Mouse (Mus musculus) frontal cortex, adult 2 months (tissue): ENCODE measurements around the gene Slc35e3. TPM values are rescaled to one million over a fixed set of nuclear protein-coding genes. Genes with fewer than 3 reads are reported as not detected.
"Not testable (repeated sequence)": the region's sequence is repeated elsewhere in the genome, so short reads cannot be mapped to it uniquely, and the experiment has no call there.

ENCODE experiments used
- DNase-seq, 2 experiments: peaks; one replicate each; pipeline ENCODE4 v3.0.0; 2022; ENCODE audit warnings: low spot score in 1 of 2; ENCODE audit errors: extremely low spot score in 1 of 2
- polyA plus RNA-seq: library from polyadenylated mRNA; depleted of rRNA; stranded (reverse); fragments of >200 nt; gene quantifications from 2 replicates; pipeline ENCODE4 v1.2.3, GENCODE M21; 2012

Gene Slc35e3
- polyA plus RNA-seq, 1 experiment = 19.0 TPM

DNA sequence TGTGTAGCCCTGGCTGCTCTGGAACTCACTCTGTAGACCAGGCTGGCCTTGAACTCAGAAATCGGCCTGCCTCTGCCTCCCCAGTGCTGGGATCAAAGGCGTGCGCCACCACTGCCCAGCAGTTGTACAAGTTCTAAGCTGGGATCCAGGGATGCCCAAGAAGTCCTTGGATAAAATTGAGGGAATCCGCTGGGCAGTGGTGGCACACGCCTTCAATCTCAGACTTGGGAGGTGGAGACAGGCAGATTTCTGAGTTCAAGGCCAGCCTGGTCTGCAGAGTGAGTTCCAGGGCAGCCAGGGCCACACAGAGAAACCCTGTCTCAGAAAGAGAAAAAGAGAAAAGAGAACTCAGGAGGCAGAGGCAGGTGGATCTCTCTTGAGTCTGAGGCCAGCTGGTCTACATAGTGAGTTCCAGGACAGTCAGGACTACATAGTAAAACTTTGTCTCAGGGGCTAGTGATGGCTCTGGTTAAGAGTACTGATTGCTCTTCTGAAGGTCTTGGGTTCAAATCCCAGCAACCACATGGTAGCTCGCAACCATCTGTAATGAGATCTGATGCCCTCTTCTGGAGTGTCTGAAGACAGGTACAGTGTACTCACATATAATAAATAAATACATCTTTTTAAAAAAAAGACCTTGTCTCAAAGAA lies 41.7 kb downstream of the Slc35e3 start:
- not testable (repeated sequence) for DNase-seq

DNA sequence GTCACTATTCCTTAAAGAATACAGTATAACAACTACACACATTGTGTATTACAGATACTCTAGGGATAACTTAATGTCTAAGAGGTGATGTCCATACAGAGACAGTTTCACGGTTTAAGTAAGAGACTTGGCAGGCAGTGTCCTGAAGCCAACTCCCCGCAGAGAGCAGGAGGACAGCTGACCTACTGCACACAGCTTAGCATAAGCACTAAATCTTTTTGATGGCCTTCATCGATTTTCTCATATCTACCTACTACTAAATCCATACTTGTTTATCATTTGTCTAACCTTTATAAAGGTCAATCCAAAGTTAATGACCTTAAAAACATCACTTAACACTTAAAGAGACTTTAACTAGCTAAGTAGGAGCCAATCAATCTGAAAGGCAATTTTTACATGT lies 42.7 kb downstream of the Slc35e3 start:
- DNase-seq = no peak

DNA sequence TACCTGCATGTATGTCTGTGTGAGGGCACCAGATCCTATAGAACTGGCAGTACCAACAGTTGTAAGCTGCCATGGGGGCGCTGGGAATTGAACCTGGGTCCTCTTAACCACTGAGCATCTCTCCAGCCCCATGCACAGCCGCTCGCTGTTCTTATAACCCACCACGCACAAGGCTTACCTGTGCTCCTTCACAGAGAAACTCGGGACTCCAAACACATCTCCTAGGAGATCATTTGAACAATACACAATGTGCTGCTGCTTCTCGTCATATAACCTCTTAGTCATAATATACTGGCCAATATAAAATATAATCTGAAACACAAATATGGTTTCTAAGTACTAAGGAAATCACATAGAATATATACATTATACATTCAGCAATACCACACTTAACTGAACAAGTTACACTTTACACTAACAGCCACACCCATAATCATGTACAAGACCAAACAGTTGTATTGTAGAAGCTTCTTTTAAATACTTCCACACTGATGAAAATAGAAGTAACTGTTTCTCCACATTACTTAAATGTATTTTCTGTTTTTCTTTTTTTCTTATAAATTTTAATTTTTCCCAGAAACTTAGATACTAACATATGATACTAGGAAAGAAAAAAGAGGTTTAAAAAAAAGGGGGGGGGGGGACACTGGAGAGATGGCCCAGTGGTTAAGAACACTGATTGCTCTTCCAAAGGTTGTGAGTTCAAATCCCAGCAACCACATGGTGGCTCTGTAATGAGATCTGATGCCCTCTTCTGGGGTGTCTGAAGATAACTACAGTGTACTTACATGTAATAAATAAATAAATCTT lies 43.9 kb downstream of the Slc35e3 start:
- no peak for DNase-seq

DNA sequence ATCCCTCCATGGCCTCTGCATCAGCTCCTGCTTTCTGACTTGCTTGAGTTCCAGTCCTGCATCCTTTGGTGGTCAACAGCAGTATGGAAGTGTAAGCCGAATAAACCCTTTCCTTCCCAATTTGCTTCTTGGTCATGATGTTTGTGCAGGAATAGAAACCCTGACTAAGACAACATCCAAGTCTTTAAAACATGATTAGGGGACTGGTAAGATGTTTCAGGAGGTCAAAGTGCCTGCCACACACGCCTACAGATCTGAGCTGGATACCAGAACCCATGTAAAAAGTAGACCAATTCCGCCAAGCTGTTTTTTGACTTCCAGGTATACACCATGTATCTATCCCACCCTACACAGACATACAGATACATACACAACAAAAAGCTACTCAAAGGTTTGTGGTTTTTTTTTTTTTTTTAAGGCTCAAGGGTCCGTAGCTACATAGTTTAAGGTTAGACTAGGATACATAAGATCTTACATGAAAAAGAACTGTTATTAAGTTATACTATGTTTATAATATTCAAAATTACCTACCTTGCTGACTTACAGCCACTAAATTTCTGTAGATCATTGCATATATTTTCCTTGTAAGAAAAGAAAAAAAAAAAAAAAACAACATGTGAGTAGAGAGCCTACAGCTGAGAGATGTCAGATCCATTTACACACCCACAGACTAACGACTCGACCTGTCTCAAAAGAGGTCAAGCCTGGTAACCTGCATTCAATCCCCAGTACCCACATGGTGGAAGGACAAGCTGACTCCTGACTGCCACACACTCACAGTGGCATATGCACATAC lies 44.9 kb downstream of the Slc35e3 start:
- DNase-seq = no peak

DNA sequence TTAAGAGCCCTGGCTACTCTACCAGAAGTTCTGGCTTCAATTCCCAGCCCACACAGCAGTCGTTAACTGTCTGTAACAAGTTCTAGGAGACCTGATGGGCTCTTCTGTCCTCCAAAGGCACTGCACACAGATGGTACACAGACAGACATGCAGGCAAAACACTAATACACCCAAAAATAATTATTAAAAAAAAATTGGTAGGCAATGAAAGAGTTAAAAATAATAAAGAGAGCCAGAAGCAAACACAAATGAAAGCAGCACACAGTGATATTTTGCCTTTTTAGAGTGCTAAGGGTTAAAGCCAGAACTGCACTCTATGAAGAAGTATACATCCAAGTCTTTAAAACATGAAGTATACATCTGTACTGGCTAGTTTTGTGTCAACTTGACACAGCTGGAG lies 45.7 kb downstream of the Slc35e3 start:
- DNase-seq = no peak

DNA sequence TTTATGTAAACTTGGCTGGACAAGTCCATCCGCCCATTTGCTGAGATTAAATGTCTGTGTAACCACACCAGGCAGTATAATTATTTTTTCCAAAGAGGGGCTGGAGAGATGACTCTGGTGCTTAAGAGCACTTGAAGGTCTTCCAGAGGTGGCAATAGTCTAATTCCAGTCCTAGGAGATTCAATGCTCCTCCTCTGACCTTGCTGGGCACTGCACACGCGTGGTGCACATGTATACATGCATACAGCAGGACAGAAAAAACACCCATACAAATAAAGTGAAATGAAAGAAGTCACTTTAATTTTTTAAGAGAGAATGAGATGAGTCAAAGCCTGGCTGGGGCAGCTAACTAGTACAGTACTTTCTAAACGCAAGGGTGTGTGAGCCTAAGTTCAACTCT lies 46.3 kb downstream of the Slc35e3 start:
- no peak for DNase-seq

DNA sequence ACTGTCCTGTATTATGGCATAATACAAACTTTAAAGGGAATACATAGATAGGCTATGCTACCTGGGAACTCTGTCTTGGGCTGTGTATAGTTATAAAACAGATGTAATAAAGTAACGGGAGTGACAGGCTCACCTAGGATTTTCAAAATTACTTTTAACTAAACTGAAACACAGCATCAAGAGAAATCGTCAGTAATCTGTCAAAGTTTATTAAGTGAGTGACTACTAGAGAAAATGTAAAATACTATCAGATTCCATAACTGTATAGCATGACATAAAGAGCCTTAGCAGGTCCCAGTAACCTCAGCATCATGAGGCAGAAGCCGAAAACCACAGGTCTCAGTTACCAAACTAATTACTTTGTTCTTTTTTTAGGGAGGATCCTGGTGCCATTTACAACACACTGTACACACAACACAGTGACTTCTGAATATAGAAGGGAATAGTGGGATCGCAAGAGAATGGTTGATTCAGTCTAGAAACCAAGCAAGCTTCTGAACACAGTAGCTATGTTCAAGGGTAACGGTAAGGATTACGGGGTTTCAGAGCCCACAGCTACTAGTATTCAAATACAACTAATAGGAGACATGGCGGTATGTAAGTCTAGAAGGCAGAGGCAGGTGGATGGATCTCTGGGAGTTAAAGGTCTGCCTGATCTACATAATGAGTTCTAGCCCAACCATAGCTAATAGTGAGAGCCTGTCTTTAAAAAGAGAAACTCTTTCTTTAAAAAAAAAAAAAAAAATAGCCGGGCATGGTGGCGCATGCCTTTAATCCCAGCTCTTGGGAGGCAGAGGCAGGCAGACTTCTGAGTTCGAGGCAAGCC lies 47.6 kb downstream of the Slc35e3 start:
- DNase-seq = no peak

DNA sequence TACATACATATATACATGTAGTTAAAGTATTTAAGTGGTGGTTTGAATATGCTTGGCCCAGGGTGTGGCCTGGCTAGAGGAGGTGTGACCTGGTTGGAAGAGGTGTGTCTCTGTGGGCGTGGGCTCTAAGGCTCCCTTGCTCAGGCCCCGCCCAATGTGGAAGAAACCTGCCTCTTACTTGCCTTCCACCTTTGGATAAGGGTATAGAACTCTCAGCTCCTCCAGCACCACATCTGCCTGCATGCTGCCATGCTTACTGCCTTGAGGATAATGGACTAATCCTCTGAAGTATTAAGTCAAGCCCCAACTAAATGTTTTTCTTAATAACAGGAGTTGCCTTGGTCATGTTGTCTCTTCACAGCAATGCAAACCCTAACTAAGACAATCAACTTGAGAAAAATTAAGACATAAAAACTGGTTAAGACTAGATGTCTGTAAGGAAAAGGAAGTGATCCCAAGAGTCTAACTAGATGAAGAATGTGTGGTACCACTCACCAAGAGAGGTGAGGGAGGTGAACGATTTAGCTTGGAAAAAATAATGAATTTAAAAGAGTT lies 48.5 kb downstream of the Slc35e3 start:
- DNase-seq = no peak

DNA sequence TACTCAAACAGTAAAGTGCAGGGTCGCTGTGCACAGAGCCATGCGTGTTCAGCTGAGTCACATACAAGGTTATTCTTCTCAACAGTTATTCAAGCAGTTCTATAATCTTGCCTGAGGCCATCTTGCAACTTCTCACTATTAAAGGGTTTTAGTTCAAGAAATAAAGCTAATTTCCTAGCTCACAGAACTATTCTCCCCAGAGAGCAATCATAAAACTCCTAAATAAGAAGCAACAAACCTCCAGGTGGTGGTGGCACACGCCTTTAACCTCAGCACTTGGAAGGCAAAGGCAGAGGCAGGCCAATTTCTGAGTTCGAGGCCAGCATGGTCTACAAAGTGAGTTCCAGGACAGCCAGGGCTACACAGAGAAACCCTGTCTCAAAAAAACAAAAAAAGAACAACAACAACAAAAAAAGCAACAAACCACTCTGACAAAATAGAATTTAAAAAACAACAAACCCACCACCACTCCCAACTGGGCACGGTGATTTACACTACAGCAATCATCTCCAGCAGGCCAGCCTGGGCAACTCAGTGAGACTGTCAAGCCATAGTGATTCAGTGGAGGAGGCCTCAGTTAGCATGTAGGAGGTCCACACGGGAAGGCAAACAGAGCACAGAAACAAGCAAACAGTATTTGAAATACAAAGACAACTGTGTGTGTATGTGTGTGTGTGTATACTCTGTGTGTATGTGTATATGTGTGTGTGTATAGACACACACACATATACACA lies 49.2 kb downstream of the Slc35e3 start:
- DNase-seq = no peak

DNA sequence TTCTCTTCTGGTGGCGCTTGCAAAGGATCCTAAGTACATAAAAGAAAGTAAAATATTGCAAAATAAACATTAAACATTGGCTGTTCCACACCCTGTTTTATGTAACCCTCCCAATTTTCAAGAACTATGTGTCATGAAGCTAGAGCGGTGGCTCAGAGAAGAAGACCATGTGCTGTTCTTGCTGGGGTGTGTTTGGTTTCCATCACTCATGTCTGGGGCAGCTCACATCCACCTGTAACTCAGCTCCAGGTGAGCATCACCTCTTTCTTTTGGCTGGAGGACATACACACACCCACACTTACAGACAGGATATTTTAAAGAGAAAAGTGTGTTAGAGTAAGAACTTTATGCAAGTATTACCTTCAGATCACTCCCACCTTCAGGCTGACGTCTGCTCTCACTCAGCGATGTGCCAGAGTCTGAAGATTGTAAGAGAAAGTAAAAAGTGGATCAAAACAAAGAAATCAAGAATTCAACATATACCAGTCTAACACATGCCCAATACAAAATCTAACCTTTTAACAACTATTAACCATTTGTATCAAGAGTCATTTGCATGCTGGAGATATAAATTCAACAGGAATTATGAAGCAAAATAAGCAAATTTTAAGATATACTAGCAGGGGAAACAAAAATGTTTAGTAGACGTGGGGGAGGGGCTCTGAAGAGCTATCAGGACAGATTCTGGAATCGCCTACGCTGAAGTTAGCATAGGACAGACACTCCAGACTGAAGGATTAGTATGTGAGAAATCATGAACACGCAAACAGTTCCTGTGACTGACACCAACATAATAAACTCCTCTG lies 49.9 kb downstream of the Slc35e3 start:
- no peak for DNase-seq

DNA sequence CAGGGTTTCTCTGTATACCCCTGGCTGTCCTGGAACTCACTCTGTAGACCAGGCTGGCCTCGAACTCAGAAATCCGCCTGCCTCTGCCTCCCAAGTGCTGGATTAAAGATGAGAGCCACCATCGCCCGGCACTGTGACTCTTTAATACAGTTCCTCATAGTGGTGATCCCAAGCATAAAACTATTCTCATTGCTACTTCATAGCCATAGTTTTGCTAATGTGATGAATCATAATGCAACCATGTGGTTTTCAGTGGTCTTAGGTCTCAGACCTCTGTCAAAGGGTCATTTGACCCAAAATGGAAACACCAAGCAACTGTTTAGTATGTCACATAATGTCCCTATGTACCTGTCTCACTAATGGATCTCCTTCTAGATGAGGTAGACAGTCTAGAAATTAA lies 50.6 kb downstream of the Slc35e3 start:
- no peak for DNase-seq

DNA sequence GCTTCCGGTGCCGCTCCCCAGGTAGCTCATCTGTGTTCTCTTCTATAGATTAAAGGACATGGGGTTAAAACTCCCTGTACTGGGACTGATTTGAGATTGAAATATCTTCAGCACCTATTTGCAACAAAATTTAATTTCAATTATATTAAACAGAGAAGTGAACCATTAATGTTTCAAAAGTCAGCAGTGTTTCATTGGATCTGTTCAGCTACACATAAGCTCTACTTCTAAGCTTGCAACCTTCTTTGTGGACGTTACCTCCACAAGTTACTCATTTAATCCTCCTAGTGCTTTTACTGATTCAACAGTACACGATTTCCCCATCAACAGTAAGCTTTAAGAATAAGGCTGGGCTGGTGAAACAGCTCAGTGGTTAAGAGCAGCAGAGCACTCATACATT lies 51.1 kb downstream of the Slc35e3 start:
- no peak for DNase-seq

DNA sequence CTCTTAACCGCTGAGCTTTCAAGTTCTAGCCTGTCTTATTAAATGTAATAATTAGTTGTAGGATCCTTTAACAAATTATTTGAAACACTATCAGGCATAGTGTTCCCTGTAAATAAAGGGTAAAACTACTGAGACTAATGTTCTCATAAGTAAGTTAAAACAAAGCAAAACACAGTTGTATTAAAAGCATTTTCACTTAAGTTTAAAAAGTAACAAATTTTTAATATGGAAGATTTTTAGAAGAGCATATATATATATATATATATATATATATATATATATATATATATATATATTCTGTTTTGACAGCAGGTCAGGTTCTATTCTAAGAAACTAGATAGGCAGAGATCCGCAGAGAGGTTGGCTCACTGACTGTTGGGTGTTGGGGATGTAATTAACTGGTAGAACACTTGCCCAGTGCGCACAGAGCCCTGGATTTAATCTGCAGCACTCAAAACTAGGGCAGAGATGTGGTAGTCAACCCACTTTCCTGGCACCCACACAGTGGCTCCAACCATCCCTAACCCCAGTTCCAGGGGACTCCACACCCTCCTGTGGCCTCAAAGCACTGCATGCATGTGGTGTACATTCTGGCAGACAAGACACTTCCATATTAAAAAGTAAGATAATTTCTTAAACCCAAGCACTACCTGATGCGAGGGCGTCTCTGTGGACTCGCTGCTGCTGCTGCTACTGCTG lies 51.8 kb downstream of the Slc35e3 start:
- no peak for DNase-seq

DNA sequence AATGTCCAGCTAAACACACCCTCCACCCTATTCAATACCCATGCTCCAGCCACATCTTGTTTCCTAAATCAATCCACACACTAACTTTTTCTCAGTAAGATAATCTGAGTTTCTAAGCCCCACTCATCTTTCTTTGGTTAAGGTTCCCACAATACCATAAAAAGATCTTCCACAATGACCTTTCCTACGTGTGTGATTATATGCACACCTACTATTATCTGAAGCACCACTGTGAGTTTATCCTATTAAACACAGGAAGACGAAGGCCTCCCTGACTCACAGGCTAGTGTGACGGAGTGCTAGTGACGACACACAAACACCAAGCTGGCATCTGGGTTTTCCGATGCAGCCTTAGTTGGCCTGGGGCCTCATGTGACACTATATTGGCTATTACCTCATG lies 53.2 kb downstream of the Slc35e3 start:
- DNase-seq = no peak

DNA sequence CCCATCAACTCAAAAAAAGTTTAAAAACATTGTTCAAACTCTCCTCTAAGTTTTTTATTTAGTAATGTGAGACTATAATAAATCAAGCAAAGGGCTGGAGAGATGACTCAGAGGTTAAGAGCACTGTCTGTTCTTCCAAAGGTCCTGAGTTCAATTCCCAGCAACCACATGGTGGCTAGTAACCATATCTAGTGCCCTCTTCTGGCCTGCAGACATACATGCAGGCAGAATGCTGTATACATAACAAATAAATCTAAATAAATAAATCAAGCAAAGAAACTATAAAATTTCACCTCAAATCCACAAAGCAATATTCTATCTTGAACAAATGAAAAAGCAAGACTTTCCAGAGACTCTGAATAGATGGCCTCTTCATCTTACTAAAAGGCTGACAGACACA lies 54.0 kb downstream of the Slc35e3 start:
- DNase-seq = no peak

DNA sequence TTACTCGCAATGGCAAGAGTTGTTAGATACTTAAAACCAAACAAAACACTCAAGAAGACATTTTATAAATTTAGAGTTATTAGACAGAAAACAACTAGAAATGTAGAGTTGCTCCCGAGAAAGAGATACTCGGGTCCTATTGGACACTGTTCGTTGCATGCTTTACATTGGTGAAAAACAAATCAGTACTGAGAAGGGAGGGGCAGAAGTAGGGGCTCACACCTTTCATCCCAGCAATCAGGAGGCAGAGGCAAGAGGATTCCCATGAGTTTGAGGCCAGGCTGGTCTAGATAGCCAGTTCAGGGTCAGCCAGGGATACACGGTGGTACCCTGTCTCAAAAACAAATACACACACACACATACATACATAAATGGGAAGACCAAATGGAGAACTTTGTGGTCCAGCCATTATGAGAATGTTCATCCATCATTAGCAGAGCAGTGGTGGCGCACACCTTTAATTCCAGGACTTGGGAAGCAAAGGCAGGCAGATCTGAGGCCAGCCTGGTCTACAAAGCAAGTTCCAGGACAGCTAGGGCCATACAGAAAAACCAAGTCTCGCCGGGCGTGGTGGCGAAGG lies 54.7 kb downstream of the Slc35e3 start:
- DNase-seq = no peak

DNA sequence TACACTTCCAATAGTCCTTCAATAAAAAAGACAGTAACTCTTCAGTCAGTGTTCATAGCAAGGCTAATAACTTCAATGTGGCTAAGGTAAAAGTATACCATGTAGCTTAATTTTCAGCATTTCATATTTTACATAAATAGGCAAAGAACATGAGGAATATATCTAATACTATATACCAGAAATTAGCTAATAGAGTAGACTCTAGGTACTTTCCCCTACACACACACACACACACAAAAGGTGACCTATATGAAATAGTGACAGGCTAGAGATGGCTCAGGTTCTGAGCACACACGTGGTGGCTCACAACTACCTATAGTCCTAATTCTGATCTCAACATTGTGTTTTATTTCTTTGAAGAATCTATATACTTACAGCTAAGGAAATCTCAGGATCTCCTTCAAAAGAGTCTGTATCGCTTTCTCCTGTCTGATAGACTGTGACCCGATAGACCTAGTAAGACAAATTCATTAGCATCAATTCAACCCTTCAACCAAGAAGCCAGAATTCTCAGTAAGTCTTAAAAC lies 55.3 kb downstream of the Slc35e3 start:
- no peak for DNase-seq

DNA sequence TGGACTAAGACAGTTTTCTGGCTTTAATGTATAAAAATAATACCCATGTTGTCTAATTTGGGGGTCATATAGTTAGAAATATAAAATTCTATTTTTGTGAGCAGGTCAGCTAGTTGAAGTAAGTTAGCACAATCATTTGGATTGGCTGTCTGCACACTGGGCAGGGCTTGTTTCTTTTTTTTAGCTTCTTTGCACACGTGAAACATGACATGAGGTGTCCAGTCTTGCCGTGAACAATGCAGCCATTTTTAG lies 56.1 kb downstream of the Slc35e3 start:
- no peak for DNase-seq
